Mouse (Mus musculus): ENCODE results near the gene Sdc4. TPM values are rescaled to one million over a fixed set of nuclear protein-coding genes. Genes with fewer than 3 reads are reported as not detected.

The Sdc4 gene
- total RNA-seq, 2 experiments from 2014 or later, result 35.9 to 56.8 TPM

GRCm38 (mm10) chr2:164453047-164453757 is 9.5 kb upstream of the Sdc4 start:
- DNase-seq (ENCODE audit: extremely low spot score in 1 of 2, low spot score in 2 of 2), result no peak
- intact Hi-C loops (cut with DNase I), result no loop called here

GRCm38 (mm10) chr2:164452000-164452676 is 8.5 kb upstream of the Sdc4 start:
- DNase-seq (ENCODE audit: extremely low spot score in 1 of 2, low spot score in 2 of 2), result no peak
- intact Hi-C loops (cut with DNase I), result no loop called here

GRCm38 (mm10) chr2:164449341-164450042 is 5.8 kb upstream of the Sdc4 start:
- no peak for DNase-seq (ENCODE audit: extremely low spot score in 1 of 2, low spot score in 2 of 2)
- intact Hi-C loops (cut with DNase I), result no loop called here

DNA sequence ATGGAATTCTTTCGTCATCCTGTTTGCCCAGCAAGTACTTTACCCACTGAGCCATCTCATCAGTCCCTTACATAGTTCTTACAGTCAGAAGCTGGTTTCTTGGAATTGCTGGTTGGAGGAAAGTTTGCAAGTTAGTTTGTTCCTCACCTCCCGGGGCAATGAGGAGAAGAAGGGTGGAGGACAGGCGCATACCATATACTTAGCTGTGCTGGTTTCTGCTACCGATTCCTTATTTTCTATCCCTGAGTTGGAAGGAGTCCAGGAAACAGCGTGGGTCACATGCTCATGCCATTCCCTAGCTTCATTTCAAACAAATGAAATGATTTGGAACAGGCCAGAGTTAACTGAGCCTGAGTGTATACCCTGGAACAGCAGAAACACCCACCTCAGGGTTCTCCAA is 5.2 kb upstream of the Sdc4 start:
- DNase-seq (ENCODE audit: extremely low spot score in 1 of 2, low spot score in 2 of 2), result no peak
- intact Hi-C loops (cut with DNase I), result no loop called here

GRCm38 (mm10) chr2:164448140-164448539 is 4.5 kb upstream of the Sdc4 start:
- intact Hi-C loops (cut with DNase I), result no loop called here
- no peak for DNase-seq (ENCODE audit: extremely low spot score in 1 of 2, low spot score in 2 of 2)

DNA sequence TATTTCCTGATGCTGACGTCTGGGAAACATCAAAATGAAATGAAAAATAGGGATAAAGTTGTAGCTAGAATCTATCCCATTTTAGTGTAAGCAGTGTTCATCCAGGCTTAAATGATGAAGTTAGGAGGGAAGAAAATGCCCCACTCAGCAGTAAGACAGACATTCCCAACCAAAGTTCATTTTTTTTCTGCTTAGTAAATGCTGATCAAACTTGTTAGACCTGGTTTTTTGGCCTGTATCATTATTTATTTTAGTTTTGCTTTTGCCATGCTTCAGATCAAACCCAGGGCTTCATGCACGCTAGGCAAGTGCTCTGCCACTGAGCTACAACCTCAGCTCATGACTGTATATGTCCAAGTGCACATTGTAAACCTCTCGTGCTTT is 2.4 kb upstream of the Sdc4 start:
- intact Hi-C loops (cut with DNase I), result no loop called here
- no peak for DNase-seq (ENCODE audit: extremely low spot score in 1 of 2, low spot score in 2 of 2)

- intact Hi-C loops (cut with DNase I), result no loop called here
- no peak for DNase-seq (ENCODE audit: extremely low spot score in 1 of 2, low spot score in 2 of 2)
Observed at GRCm38 (mm10) chr2:164445399-164446085, 1.9 kb upstream of the Sdc4 start.

GRCm38 (mm10) chr2:164444701-164445100 is 1.0 kb upstream of the Sdc4 start:
- no peak for DNase-seq (ENCODE audit: extremely low spot score in 1 of 2, low spot score in 2 of 2)
- intact Hi-C loops (cut with DNase I), result no loop called here

DNA sequence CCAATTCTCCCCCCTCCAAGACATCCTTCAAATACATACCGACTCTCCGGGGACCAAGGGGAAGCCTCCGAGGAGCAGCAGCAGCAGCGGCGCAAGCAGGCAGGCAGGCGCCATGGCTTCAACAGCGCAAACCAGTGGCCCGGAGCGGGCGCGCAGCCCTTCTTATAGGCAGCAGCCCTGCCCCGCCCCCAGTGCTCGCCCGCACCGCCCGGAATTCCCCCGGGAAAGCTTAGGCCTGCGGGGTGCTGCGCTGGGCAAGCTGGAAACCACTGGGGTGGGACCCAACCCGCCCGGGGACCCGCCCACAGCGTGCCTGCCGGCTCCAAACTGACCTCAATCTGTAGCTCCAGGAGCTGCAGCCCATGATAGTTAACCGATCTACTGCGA is 643 bp downstream of the Sdc4 start:
- peak; percentile 49 to 89 for DNase-seq (ENCODE audit: extremely low spot score in 1 of 2, low spot score in 2 of 2)
- intact Hi-C loops (cut with DNase I), result no loop called here

- intact Hi-C loops (cut with DNase I), result no loop called here
- no peak for DNase-seq (ENCODE audit: extremely low spot score in 1 of 2, low spot score in 2 of 2)
Observed at GRCm38 (mm10) chr2:164442315-164443050, 1.2 kb downstream of the Sdc4 start.

GRCm38 (mm10) chr2:164441731-164442130 is 2.0 kb downstream of the Sdc4 start:
- intact Hi-C loops (cut with DNase I), result no loop called here
- no peak for DNase-seq (ENCODE audit: extremely low spot score in 1 of 2, low spot score in 2 of 2)

DNA sequence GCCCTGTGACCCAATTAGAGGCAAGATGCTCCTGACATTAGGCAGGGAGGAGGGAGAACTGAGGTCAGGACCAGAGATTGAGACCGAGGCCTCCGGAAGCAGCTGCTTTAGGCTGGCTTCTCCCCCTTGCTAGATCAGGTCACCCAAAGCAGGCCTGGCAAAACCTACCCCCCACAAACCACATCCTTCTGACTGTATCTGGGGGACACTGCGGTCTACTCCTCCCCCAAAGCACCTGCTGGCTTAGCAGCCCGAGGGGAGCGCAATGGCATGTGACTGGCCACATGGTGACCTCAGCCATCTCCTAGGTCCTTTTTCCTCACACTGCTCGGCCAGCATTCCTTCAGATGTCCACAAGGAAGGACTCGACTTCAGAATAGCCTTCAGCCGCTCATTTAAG is 2.5 kb downstream of the Sdc4 start:
- no peak for DNase-seq (ENCODE audit: extremely low spot score in 1 of 2, low spot score in 2 of 2)
- intact Hi-C loops (cut with DNase I), result no loop called here

DNA sequence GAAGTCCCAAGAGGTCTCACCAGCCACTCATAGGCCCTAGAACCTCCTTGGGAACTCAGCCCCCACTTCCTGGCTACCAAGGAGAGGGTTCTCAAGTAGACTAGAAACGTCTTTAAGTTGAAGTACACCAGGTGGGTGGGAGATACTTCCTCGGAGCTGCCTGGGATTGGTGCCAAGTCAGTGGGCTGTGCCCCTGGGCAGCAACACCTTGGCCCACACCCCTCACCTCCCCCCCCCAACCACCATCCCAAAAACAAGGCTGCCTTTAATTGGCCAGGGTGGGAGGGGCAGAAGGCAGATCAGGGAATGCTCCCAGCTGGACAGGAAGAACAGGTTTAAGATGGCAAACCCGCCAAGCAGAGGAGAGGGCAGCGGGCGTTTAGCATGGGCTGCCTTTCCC is 3.4 kb downstream of the Sdc4 start:
- intact Hi-C loops (cut with DNase I), result no loop called here
- no peak for DNase-seq (ENCODE audit: extremely low spot score in 1 of 2, low spot score in 2 of 2)

- peak in 1 of 2 experiments; percentile 37 for DNase-seq (ENCODE audit: extremely low spot score in 1 of 2, low spot score in 2 of 2)
Observed at GRCm38 (mm10) chr2:164439001-164439421, 4.7 kb downstream of the Sdc4 start.

GRCm38 (mm10) chr2:164438257-164438656 is 5.4 kb downstream of the Sdc4 start:
- intact Hi-C loops (cut with DNase I), result no loop called here

More at GRCm38 (mm10) chr2:164439001-164439421, 4.7 kb downstream of the Sdc4 start:
- intact Hi-C loops (cut with DNase I), result no loop called here

DNA sequence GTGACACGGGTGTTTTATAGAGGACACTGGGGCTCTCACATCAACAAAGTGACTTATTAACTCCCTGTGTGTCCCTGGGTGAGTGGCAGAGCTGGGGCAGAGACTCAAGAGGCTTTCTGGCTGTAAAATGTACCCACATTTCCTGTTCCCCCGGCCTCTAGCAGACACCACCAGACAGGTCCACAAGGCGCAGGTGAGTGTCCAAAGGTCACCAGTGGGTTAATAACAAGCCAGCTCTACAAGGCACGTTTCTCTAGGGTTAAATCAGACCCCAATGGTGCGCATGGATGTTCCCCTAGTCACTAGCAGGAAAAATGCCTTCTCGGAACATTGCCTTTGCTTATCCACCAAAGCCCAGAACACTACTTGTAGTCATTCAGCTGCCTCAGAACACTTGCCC is 6.0 kb downstream of the Sdc4 start:
- intact Hi-C loops (cut with DNase I), result no loop called here
- no peak for DNase-seq (ENCODE audit: extremely low spot score in 1 of 2, low spot score in 2 of 2)

More at GRCm38 (mm10) chr2:164438257-164438656, 5.4 kb downstream of the Sdc4 start:
- DNase-seq (ENCODE audit: extremely low spot score in 1 of 2, low spot score in 2 of 2), result no peak

DNA sequence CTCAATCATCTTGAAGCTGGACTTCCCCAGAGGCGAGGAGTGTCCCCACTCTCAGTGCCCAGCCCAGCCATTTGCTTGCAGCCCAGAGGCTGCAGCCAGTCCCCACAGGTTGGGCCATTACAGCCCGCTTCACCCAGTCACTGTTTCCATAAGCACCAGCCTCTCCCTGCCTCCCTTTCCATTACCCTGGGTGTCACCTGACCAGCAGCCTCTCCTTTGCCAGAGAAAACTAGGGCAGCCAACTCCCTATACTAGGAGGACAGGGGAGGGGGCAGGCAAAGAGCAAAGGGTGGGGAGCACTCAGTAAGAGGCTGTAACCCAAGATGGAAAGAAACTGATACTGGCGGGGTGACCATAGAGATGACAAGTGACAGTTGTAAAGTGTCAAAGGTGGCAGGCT is 6.7 kb downstream of the Sdc4 start:
- intact Hi-C loops (cut with DNase I), result no loop called here
- no peak for DNase-seq (ENCODE audit: extremely low spot score in 1 of 2, low spot score in 2 of 2)

- intact Hi-C loops (cut with DNase I), result no loop called here
- peak in 1 of 2 experiments; percentile 37 for DNase-seq (ENCODE audit: extremely low spot score in 1 of 2, low spot score in 2 of 2)
Observed at GRCm38 (mm10) chr2:164436215-164436913, 7.3 kb downstream of the Sdc4 start.

Measured in left cerebral cortex, postnatal 10 days (tissue).